Mouse (Mus musculus) megakaryocyte, embryonic 14.5 days (primary cell): ENCODE results near the gene Fbxo3.

ENCODE experiments used
- FLI1 ChIP-seq: IDR thresholded peaks from 2 replicates; pipeline ENCODE4 v1.6.1; 2012; ENCODE audit warnings: low read length, inconsistent platforms, mixed read lengths
- GATA1 ChIP-seq: IDR thresholded peaks from 3 replicates; pipeline ENCODE4 v1.6.1; 2012; ENCODE audit warnings: mixed read lengths, low read length, inconsistent platforms, borderline replicate concordance

DNA sequence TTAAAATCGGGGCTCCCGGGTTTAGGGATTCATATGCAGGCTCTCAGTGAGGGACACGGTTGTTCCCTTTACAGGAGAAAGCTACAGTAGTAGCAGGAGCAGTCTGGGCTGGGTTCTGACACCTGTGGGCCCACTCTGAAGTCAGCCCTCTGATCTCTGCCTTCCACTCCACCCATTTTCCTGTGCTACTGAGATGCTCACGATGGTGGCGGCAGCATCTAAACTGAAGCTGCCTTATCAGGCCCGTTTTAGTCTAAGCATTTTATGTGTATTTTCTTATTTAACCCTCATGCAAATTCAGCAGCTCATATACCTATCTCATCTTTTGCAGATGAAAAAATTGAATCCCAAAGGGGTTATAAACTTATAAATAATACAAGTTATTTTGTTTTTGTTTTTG is 77.3 kb downstream of the Fbxo3 start:
- TF ChIP-seq GATA1 (no peak), FLI1 (no peak)
